Mouse (Mus musculus) central nervous system, embryonic 18 days (tissue): ENCODE data around the gene Esx1. TPM values are rescaled to one million over a fixed set of nuclear protein-coding genes. Genes with fewer than 3 reads are reported as not detected.

Source experiments
- polyA plus RNA-seq: library from polyadenylated mRNA; depleted of rRNA; stranded (reverse); fragments of >200 nt; gene quantifications from 2 replicates; pipeline ENCODE4 v1.2.3, GENCODE M21; 2012; rRNA removed

Gene Esx1
- not detected in 2 replicates for polyA plus RNA-seq

GRCm38 (mm10) chrX:137121718-137122117, at the start of gene Esx1:
TSS of gene Esx1 (minus strand) at chrX:137122083.

Other genes with a start within 250 kb of the Esx1 start
- gene H2bfm, start 194.8 kb downstream of the Esx1 start, polyA plus RNA-seq = not detected in 2 replicates
- gene Tmsb15b2, start 146.6 kb downstream of the Esx1 start, polyA plus RNA-seq = 58.1 and 64.6 TPM in 2 replicates
- gene Tmsb15l, start 145.2 kb downstream of the Esx1 start, polyA plus RNA-seq = 14.7 and 16.4 TPM in 2 replicates
- gene Tmsb15b1, start 145.2 kb downstream of the Esx1 start, polyA plus RNA-seq = 27.6 and 30.1 TPM in 2 replicates
- gene Zcchc18, start 128.9 kb downstream of the Esx1 start, polyA plus RNA-seq = 298 and 323 TPM in 2 replicates
- gene Slc25a53, start 83.8 kb downstream of the Esx1 start, polyA plus RNA-seq = 18.0 and 18.6 TPM in 2 replicates
- gene Fam199x, start 72.5 kb downstream of the Esx1 start, polyA plus RNA-seq = 3.3 and 3.5 TPM in 2 replicates